Mouse (Mus musculus): Measurements from ENCODE around the gene Olfr794.

- TF ChIP-seq CTCF (IDR thresholded peaks at IDR 0.05; ENCODE audit: insufficient read depth, low read length) (no peak), POLR2A (IDR thresholded peaks at IDR 0.05; ENCODE audit: borderline replicate concordance, extremely low read depth, low read depth, low read length) (no peak)
These were observed 45.0 kb downstream of the Olfr794 start, which contains the start of gene Olfr796 for GRCm38 (mm10) chr10:129612470-129612869.
